Mouse (Mus musculus): Measurements from ENCODE around the gene Hist1h4a. TPM values are rescaled to one million over a fixed set of nuclear protein-coding genes. Genes with fewer than 3 reads are reported as not detected.
"Not testable (repeated sequence)": the region's sequence is repeated elsewhere in the genome, so short reads cannot be mapped to it uniquely, and the experiment has no call there.

Gene Hist1h4a
- polyA plus RNA-seq, 1 experiment from 2014 or later: 0.40 TPM

GRCm38 (mm10) chr13:23753314-23754078 is 7.5 kb downstream of the Hist1h4a start:
- H3K4me1 ChIP-seq (ENCODE audit: insufficient read depth): peaks cover 5% of the 10 kb centered on the region; the same call in 1 of the 2 replicates
- no peak for DNase-seq
- H3K9me3 ChIP-seq (ENCODE audit: low read length): no peaks in the 10 kb centered on the region
- WGBS (ENCODE audit: insufficient replicate concordance): 56% methylated on average over 4 of the region's 4 CpGs
- H3K27me3 ChIP-seq (ENCODE audit: insufficient read depth, low read length): no peaks in the 10 kb centered on the region
- H3K9ac ChIP-seq (replicated peaks): peak overlapping the region; percentile 75
- peak overlapping the region; percentile 43 for H3K4me3 ChIP-seq (ENCODE audit: low read depth, low read length)
- H3K27ac ChIP-seq (ENCODE audit: low read depth): peak overlapping the region; percentile 90
- ATAC-seq: no peak
- TF ChIP-seq EP300 (IDR thresholded peaks at IDR 0.05; ENCODE audit: low read depth): no peak
- TF ChIP-seq CTCF (IDR thresholded peaks at IDR 0.05; ENCODE audit: low read depth): no peak
- peak overlapping the region; percentile 61 for H3K4me2 ChIP-seq (ENCODE audit: low read depth, low read length)
- H3K36me3 ChIP-seq (replicated peaks; ENCODE audit: insufficient read depth, low read length): no peaks in the 10 kb centered on the region

GRCm38 (mm10) chr13:23752742-23753172 is 8.3 kb downstream of the Hist1h4a start:
- no peak for DNase-seq

GRCm38 (mm10) chr13:23752067-23752741 is 8.8 kb downstream of the Hist1h4a start, which contains the start of gene Hist1h3b:
Gene Hist1h3b, plus strand, starts transcription at chr13:23752267.
- peak; percentile 90 for DNase-seq
- WGBS (ENCODE audit: insufficient replicate concordance): under 1% methylated on average over 17 of the region's 47 CpGs
- Histone ChIP-seq H3K9ac (replicated peaks) (peak within 1 kb of the TSS; percentile 75), H3K27ac (ENCODE audit: low read depth) (peak within 1 kb of the TSS; percentile 97), H3K4me3 (ENCODE audit: low read depth, low read length) (peak within 1 kb of the TSS; percentile 43), H3K4me1 (ENCODE audit: insufficient read depth) (peaks cover 12% of the 10 kb centered on the region), H3K4me2 (ENCODE audit: low read depth, low read length) (peak within 1 kb of the TSS; percentile 61)
- TF ChIP-seq EP300 (IDR thresholded peaks at IDR 0.05; ENCODE audit: low read depth): peak; percentile 50; the same call in 1 of the 2 replicates
- not testable (repeated sequence) for H3K9me3 ChIP-seq (ENCODE audit: low read length); H3K36me3 ChIP-seq (replicated peaks; ENCODE audit: insufficient read depth, low read length); H3K27me3 ChIP-seq (ENCODE audit: insufficient read depth, low read length)
- ATAC-seq: peak; percentile 72

More at GRCm38 (mm10) chr13:23752742-23753172, 8.3 kb downstream of the Hist1h4a start:
- peaks cover 11% of the 10 kb centered on the region for H3K4me1 ChIP-seq (ENCODE audit: insufficient read depth)
- TF ChIP-seq EP300 (IDR thresholded peaks at IDR 0.05; ENCODE audit: low read depth) (no peak; the same call in 1 of the 2 replicates), CTCF (IDR thresholded peaks at IDR 0.05; ENCODE audit: low read depth) (no peak)
- H3K4me3 ChIP-seq (ENCODE audit: low read depth, low read length): peak overlapping the region; percentile 43
- H3K36me3 ChIP-seq (replicated peaks; ENCODE audit: insufficient read depth, low read length): no peaks in the 10 kb centered on the region
- peak overlapping the region; percentile 90 for H3K27ac ChIP-seq (ENCODE audit: low read depth)
- no peaks in the 10 kb centered on the region for H3K27me3 ChIP-seq (ENCODE audit: insufficient read depth, low read length)
- H3K9me3 ChIP-seq (ENCODE audit: low read length): no peaks in the 10 kb centered on the region
- ATAC-seq: no peak
- H3K9ac ChIP-seq (replicated peaks): peak overlapping the region; percentile 75
- 4% methylated on average over 6 of the region's 6 CpGs for WGBS (ENCODE audit: insufficient replicate concordance)
- H3K4me2 ChIP-seq (ENCODE audit: low read depth, low read length): peak overlapping the region; percentile 61

GRCm38 (mm10) chr13:23751478-23751956 is 9.5 kb downstream of the Hist1h4a start:
- Histone ChIP-seq H3K4me1 (ENCODE audit: insufficient read depth) (peaks cover 12% of the 10 kb centered on the region), H3K36me3 (replicated peaks; ENCODE audit: insufficient read depth, low read length) (no peaks in the 10 kb centered on the region), H3K4me3 (ENCODE audit: low read depth, low read length) (peak overlapping the region; percentile 19), H3K9me3 (ENCODE audit: low read length) (no peaks in the 10 kb centered on the region), H3K4me2 (ENCODE audit: low read depth, low read length) (peak overlapping the region; percentile 54), H3K9ac (replicated peaks) (peak overlapping the region; percentile 68), H3K27me3 (ENCODE audit: insufficient read depth, low read length) (no peaks in the 10 kb centered on the region), H3K27ac (ENCODE audit: low read depth) (peak overlapping the region; percentile 97)
- DNase-seq: no peak
- peak; percentile 20 for ATAC-seq
- under 1% methylated on average over 11 of the region's 11 CpGs for WGBS (ENCODE audit: insufficient replicate concordance)
- TF ChIP-seq CTCF (IDR thresholded peaks at IDR 0.05; ENCODE audit: low read depth): no peak; the same call in 1 of the 2 replicates
- TF ChIP-seq EP300 (IDR thresholded peaks at IDR 0.05; ENCODE audit: low read depth): no peak

- not testable (repeated sequence) for H3K36me3 ChIP-seq (replicated peaks; ENCODE audit: insufficient read depth, low read length); H3K9me3 ChIP-seq (ENCODE audit: low read length); H3K27me3 ChIP-seq (ENCODE audit: insufficient read depth, low read length)
- 1% methylated on average over 30 of the region's 47 CpGs for WGBS (ENCODE audit: insufficient replicate concordance)
- peak; percentile 82 for DNase-seq
- Histone ChIP-seq H3K4me3 (ENCODE audit: low read depth, low read length) (peak within 1 kb of the TSS; percentile 19), H3K4me2 (ENCODE audit: low read depth, low read length) (peak within 1 kb of the TSS; percentile 54), H3K4me1 (ENCODE audit: insufficient read depth) (peaks cover 12% of the 10 kb centered on the region), H3K27ac (ENCODE audit: low read depth) (peak within 1 kb of the TSS; percentile 99), H3K9ac (replicated peaks) (peak within 1 kb of the TSS; percentile 68)
- TF ChIP-seq CTCF (IDR thresholded peaks at IDR 0.05; ENCODE audit: low read depth) (peak; percentile 25), EP300 (IDR thresholded peaks at IDR 0.05; ENCODE audit: low read depth) (peak; percentile 76)
- peak; percentile 43 for ATAC-seq
Observed at GRCm38 (mm10) chr13:23750839-23751477, 10.1 kb downstream of the Hist1h4a start, which contains the start of gene Hist1h2ab. Gene Hist1h2ab, plus strand, starts transcription at chr13:23751126.
